Mouse (Mus musculus) lung, postnatal 14 days (tissue): ENCODE results near the gene Dtd1.
A peak's percentile ranks its signal among the peaks of the same experiment; 100 is the strongest.
"Not testable (repeated sequence)": the region's sequence is repeated elsewhere in the genome, so short reads cannot be mapped to it uniquely, and the experiment has no call there.

Experiments
- DNase-seq: peaks from one replicate; pipeline ENCODE4 v3.0.0; 2021

Gene Dtd1

GRCm38 (mm10) chr2:144599831-144600687 is at the start of gene Dtd1:
Gene Dtd1 (plus strand): TSS chr2:144599897.
- peak; percentile 91 for DNase-seq

DNA sequence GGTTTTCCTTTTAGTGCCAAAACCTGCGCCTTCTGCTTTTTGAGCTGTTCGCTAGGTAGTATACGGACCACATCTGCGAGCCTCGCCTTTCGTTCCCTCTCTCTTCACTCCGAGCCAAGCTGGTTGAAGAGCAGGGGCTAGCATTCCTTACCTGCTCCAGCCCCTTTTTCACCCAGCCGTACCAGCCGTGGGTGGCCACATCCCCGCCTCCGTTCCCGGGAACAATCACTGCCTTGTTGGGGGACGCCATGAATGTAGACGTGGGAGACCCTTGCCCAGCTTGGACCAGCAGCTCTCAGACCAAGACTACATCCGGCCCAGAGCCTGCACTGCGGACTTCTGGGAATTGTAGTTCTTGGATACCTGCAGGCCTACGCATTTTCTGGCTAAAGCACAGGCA is 49.2 kb upstream of the Dtd1 start, which contains the start of gene Rbbp9:
Gene Rbbp9 (minus strand): TSS at position 341 of the 400 bp plus-strand sequence.
- peak; percentile 44 for DNase-seq

GRCm38 (mm10) chr2:144553905-144554304 is 45.8 kb upstream of the Dtd1 start:
- DNase-seq = no peak

GRCm38 (mm10) chr2:144555286-144555819 is 44.3 kb upstream of the Dtd1 start:
- no peak for DNase-seq

GRCm38 (mm10) chr2:144555820-144556552 is 43.7 kb upstream of the Dtd1 start, which contains the start of gene Sec23b:
Gene Sec23b (plus strand): TSS chr2:144556229.
- peak; percentile 96 for DNase-seq

DNA sequence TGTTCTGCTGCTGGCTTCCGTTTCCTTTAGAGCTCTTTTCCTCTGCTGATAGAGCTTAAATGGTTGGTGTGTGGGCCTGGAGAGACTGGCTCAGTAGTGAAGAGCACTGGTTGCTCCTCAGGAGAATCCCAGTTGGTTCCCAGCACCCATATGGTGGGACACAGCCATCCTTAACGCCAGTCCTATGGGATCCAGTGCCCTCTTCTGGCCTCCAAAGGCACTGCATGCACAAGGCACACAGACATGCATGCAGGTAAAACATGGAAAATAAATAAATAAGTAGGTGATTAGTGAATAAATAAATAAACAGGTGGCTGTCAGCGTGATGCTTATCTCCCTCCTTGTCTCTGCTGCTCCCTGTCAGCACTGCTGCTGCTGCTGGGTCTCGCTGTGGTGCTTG is 11.0 kb upstream of the Dtd1 start:
- DNase-seq = no peak

DNA sequence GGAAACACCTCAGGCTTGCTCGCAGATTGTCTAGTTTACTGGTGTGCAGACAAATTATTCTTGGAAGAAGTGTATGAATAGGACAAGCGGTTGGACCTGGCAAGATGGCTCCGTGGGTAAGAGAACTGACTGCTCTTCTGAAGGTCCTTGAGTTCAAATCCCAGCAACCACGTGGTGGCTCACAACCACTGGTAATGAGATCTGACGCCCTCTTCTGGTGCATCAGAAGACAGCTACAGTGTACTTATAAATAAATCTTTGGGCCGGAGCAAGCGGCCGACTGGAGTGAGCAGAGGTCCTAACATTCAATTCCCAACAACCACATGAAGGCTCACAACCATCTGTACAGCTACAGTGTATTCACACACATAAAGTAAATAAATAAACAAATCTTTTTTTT is 6.7 kb upstream of the Dtd1 start:
- DNase-seq = not testable (repeated sequence)

DNA sequence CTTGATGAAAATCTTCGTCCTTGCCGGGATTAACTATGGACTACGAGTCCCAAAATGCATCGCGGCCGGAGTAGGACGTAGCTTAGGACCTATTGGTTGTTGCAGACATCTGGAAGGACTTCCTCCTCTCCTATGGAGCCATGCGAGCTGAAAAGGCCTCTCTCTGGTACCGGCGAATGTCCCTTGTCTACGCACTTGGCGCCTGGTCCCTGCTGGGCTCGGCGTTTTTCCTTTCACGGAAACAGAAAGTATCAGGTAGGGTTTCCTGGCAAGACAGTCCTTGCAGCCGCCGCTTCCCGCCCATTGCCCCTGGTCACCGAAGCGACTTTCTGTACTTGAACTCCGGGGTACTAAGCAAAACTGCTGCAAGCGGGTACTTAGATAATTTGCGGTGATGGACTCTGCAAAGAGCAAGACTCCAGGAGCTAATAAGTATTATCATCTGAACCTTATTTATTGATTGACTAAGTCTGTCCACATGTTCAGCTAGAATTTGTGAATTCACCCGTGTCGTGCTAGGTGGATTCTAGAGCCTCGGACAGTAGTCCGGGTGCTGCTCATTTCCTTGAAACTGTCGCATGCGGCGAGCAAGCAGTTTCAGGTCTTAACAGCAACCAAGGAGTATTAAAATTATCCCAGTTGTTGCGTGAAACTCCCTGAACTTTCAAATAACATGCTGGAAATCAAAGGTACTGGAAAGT is 5.6 kb upstream of the Dtd1 start, which contains the start of gene Smim26:
Gene Smim26 (plus strand): TSS at position 104 of the 701 bp plus-strand sequence.
- peak; percentile 77 for DNase-seq

DNA sequence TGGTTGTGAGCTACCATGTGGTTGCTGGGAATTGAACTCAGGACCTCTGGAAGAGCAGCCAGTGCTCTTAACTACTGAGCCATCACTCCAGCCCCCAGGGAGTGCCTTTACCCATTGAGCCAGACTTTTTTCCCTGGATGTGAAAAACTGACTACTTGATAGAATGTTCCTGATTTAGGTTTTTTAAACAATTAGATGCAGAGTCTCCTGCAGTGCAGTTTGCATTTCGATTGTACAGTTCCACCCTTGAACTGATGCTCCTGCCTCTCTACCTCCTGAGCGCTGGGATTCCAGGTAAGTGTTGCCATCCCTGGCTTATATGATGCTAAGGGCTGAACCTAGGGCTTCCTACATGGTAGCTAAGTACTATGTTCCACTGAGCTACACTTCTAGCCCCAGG is 1.7 kb upstream of the Dtd1 start:
- DNase-seq = no peak

DNA sequence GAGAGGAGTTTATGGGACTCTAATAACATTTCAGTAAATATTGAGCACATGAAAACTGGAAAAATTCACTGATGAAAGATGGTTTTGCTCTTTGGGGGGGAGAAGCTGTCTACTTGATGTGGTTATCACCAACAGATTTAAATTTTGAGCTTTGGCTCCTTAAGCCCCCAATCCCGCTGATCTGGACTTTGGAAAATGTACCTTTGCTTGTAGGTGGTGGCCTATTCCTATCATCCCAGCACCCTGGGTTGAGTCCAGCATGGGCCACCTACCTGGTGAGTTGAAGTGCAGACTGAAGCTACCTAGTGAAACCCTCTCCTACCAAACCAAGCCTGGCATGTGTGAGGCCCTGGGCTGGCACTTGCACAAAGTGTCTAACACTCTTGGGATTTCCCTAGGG is 1.9 kb downstream of the Dtd1 start:
- DNase-seq = no peak

- no peak for DNase-seq
These were observed 14.3 kb downstream of the Dtd1 start for GRCm38 (mm10) chr2:144613956-144614355.

DNA sequence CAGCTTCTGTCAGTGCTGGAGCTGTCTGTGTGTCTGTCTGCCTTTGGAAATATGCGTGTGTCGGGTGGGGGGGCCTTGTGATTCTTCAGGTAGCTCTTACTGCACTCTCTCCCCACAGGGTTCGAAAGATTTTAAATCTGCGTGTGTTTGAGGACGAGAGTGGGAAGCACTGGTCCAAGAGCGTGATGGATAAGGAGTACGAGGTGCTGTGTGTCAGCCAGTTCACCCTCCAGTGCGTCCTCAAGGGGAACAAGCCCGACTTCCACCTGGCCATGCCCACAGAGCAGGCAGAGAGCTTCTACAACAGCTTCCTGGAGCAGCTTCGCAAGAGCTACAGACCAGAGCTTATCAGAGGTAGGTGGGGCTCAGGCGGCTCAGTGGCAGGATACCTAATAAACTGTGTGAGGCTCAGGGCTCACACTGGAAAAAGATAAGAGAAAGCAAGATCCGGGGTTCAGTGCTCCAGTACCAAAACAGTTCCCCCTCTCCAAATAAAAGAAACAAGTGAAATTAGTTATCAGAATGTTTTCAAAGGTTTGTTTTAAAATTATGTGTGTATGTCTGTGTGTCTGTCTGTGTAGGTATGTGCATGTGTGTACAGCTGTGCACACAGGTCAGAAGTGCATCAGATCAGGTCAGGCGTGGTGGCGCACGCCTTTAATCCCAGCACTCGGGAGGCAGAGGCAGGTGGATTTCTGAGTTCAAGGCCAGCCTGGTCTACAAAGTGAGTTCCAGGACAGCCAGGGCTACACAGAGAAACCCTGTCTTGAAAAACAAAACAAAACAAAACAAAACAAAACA is 17.6 kb downstream of the Dtd1 start:
- no peak for DNase-seq

DNA sequence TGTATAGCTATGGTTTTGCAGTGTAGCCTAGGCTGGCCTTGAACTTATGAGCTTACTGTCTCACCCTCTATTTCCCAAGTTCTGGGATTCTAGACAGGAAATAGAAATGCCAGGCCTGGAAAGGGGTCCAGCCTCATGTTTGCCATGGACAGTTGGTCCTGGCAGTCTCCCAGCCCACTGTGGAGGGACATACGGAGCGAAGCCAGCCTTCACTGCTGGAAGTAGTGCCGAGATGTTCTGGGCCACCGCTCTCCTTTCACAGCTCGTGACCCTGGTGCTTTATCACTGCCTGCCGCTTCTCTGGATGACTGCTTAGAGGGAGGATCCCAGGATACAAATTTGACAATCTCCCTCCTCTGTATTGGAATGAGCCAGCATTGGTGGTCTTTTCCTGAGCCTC is 21.8 kb downstream of the Dtd1 start:
- DNase-seq = no peak

DNA sequence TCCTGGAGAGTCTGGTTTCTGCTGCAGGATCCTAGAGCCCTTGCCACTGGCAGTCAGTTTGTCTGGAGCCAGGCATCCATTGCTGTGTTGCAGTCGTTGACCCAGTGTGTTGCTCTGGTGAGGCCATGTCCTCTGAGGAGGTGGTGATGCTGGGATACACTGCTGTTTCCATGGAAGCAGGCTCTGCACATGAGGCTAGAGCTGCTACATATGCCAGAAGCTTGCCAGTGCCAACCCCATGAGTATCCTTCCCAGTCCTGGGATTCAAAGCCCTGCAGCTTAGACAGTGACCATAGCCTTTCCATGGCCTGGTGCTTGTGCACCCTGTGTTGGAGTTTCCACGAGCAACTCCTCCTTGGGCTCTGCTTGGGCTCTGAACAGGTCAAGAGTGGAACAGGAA is 33.9 kb downstream of the Dtd1 start:
- DNase-seq = no peak

- DNase-seq = no peak
These were observed 34.5 kb downstream of the Dtd1 start for GRCm38 (mm10) chr2:144634231-144634630.

GRCm38 (mm10) chr2:144634729-144635128 is 35.0 kb downstream of the Dtd1 start:
- no peak for DNase-seq

GRCm38 (mm10) chr2:144635644-144636320 is 36.1 kb downstream of the Dtd1 start:
- peak; percentile 68 for DNase-seq

DNA sequence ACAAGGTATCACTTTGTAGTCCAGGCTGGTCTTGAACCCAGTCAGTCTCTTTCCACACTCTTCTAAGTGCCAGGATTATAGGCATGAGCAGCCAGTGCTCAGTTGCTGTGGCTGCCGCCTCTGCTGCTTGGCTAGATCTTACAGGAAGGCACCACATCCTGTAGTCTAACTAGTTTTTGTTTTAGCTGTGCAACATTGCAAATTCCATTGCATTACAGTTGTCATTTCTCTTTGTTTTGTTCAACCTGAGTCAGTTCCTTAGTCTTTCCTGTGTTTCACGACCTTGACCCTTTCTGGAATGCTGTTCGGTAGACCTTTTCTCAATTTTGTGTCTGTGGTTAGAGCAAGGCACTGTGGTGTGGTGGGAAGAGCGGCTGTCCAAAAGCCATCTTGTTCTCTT is 37.5 kb downstream of the Dtd1 start:
- no peak for DNase-seq

DNA sequence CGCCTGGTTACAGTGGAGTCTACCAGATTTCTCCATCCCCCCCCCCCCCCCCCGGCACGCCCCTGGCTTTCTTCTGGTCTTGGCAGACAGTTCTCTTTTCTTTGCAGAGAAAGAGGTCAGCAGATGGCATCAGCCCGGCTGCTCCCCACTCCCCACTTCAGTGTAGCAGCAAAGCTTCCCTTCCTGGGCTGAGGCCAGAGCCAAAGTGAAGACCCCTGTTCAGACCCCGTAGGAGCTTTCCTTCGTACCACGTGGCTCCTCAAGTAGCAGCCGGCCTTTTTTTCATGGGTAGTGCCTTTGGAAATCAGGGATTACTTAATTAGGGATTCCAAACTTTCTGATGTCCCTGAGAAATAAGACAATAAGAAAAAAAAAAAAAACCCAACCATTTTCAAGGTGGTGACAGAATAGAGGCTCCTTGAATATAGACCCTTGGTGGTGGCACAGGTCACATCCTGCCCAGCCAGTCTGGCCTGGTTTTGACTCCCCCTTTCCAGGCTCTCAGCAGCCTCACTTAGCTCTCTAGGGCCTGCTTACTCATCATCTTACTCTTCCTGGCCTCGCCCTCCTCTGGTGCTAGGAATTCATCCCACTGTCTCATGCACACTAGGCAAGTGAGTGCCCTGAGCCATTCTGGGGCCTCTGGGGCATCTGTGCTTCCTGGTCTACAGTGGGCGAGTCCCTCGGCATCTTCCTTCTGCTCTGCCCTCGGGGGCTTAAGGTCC is 38.1 kb downstream of the Dtd1 start:
- no peak for DNase-seq

GRCm38 (mm10) chr2:144638719-144639118 is 39.0 kb downstream of the Dtd1 start:
- peak; percentile 19 for DNase-seq

DNA sequence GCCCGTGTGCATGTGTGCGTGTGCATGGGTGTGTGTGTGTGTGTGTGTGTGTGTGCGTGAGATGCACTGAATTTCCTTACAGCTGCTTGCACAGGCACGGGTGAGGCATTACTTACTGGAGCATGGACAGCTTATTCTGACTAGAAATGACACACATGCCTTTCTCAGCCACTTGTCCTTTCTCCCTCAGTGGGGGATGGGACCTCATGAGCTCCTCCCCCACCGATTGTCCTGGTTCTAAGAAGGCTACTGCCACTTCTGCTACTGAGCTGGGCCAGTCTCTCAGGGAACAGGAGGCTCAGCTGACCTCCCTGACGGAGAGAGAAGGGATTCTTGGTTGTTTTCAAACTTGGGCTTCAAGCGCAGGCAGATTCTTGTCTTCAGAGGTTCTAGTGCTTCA is 40.4 kb downstream of the Dtd1 start:
- DNase-seq = no peak
